Mouse (Mus musculus) G1E (cell line): Measurements from ENCODE around the gene Hoxa13. TPM values are rescaled to one million over a fixed set of nuclear protein-coding genes. Genes with fewer than 3 reads are reported as not detected.

ENCODE experiments used
- ATAC-seq: 2 replicates; pipeline ENCODE4 v1.8.0; 2016; ENCODE audit warnings: mild to moderate bottlenecking; ENCODE audit not compliant: insufficient number of reproducible peaks, poor library complexity, low FRiP score, severe bottlenecking; ENCODE audit errors: extremely low read depth
- DNase-seq: peaks from one replicate; pipeline ENCODE4 v3.0.0; 2012; ENCODE audit warnings: low spot score
- H3K27me3 ChIP-seq: 2 replicates; pipeline ENCODE4 v1.6.1; 2012; ENCODE audit warnings: mild to moderate bottlenecking, low read length, inconsistent platforms; ENCODE audit not compliant: insufficient read depth
- H3K36me3 ChIP-seq: replicated peaks from 2 replicates; pipeline ENCODE3; 2012; ENCODE audit warnings: mild to moderate bottlenecking, inconsistent platforms
- H3K4me1 ChIP-seq: 2 replicates; pipeline ENCODE4 v1.6.1; 2012; ENCODE audit warnings: low read depth, low read length, inconsistent platforms, mixed read lengths; ENCODE audit not compliant: insufficient read depth
- H3K4me3 ChIP-seq: 2 replicates; pipeline ENCODE4 v1.5.1; 2012; ENCODE audit warnings: low read depth, mild to moderate bottlenecking, inconsistent platforms, low read length, moderate library complexity, mixed read lengths
- H3K9me3 ChIP-seq: replicated peaks from 2 replicates; pipeline ENCODE4 v1.6.1; 2012; ENCODE audit warnings: inconsistent platforms
- CTCF ChIP-seq: IDR thresholded peaks from 2 replicates; pipeline ENCODE4 v1.5.1; 2012; ENCODE audit warnings: low read depth, low read length, inconsistent platforms, mixed read lengths
- GATA1 ChIP-seq: IDR thresholded peaks from 2 replicates; pipeline ENCODE4 v1.6.1; 2012; ENCODE audit warnings: borderline replicate concordance, low read length, inconsistent platforms, mixed read lengths
- GATA2 ChIP-seq: IDR thresholded peaks from 2 replicates; pipeline ENCODE4 v1.6.1; 2012; ENCODE audit warnings: low read depth, low read length, inconsistent platforms, borderline replicate concordance
- POLR2AphosphoS5 ChIP-seq: IDR thresholded peaks from 2 replicates; pipeline ENCODE4 v1.6.1; 2012; ENCODE audit warnings: low read depth, low read length, inconsistent platforms; ENCODE audit not compliant: insufficient replicate concordance
- TAL1 ChIP-seq: conservative IDR thresholded peaks from 2 replicates; pipeline ENCODE4 v1.6.1; 2012; ENCODE audit warnings: low read depth, low read length, inconsistent platforms, mixed read lengths
- polyA plus RNA-seq: library from polyadenylated mRNA; stranded (reverse); fragments of >175 nt; gene quantifications from 2 replicates; pipeline ENCODE4 v1.2.3, GENCODE M21; 2012
- total RNA-seq, 2 experiments: library from RNA; stranded (forward) in 1 of 2; stranded (reverse) in 1 of 2; fragments of 200-1000 nt in 1 of 2; fragments of >200 nt in 1 of 2; fragmentation: Nextera tagmentation in 1 of 2; gene quantifications; 2 replicates each; pipeline ENCODE4 v1.2.3; 2014 to 2017

The Hoxa13 gene
- total and polyA plus RNA-seq, 3 experiments, result not detected

DNA sequence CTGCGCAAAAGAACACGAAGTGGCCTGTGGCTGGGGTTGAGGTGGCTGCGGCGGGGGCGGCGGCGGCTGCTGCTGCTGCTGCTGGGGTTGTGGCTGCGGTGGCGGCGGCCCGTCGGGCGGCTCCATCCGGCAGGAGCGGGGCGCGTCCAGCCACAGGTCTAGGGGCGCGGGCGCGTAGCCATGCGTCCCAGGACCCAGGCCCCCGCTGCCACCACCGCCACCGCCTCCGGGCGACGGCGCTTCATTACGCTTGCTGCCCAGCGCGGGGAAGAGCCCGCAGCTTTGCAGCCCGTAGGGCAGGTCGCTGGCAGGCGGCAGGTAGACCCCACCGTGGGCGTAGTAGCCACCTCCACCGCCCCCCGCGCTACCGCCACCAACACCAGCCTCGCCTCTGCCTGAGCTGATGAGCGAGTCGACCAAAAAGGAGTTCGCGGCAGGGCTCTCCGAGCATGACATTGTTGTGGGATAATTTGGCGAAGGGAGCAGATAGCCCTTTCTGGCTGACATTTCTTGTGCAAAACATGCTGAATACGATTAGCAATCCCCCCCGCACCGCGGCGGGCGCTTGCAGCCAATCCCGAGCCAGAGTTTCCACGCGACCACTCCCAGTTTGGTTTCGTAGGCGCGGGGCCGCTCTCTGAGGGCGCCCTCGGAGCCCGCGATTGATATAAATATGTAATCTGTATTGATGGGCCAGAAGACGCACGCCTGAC, 26.1 kb downstream of the Hoxa13 start:
- no peaks in the 10 kb centered on the region for H3K4me1 ChIP-seq
- ATAC-seq (no peak), DNase-seq (no peak)
- peaks cover 50% of the 10 kb centered on the region for H3K27me3 ChIP-seq
- H3K36me3 ChIP-seq, result no peaks in the 10 kb centered on the region
- peaks cover 12% of the 10 kb centered on the region for H3K9me3 ChIP-seq
- no peak overlapping the region for H3K4me3 ChIP-seq
- no peak for TF ChIP-seq GATA1

DNA sequence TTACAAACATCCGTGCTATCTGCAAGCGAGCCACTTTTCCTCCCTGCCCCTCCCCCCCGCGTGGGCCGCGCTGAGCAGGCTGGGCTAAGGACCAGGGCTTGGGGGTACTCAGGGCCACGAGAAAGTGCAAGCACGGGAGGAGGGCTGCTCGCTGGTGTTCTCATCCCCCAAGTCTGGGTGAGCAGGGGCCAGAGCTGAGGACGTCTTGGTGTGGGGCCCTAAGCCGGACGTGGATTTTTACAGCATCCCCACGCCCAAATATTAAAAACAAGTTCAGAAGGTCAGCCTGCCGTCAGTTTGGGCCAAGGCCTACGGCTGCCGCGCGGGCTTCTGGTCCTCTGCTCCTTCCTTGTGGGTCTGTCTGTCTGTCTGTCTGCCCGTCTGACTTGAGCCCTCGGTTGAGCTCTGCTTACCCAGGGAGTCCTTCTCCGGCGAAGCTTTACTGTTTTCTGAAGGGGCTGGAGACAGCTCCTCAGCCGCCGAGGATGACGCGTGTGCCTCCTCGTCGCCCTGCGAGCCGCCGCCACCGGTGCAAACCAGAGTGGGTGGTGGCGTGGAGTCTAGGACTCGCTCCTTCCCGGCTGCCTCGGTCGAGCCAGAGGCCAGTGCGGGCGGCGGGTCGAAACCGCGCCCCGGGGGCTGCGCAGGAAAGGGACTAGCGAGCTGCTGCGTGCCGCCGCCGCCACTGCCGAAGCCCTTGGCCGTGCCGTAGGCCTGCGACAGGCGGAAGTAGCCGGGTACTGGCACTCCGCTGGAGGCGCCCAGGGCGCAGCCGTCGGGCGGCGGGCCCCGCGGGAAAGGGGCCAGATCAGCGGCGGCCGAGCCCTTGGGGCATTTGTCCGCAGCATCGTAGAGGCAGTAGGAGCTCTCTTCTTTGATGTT, 26.9 kb downstream of the Hoxa13 start:
- no peak for ATAC-seq
- H3K4me3 ChIP-seq, result no peak overlapping the region
- peaks cover 12% of the 10 kb centered on the region for H3K9me3 ChIP-seq

DNA sequence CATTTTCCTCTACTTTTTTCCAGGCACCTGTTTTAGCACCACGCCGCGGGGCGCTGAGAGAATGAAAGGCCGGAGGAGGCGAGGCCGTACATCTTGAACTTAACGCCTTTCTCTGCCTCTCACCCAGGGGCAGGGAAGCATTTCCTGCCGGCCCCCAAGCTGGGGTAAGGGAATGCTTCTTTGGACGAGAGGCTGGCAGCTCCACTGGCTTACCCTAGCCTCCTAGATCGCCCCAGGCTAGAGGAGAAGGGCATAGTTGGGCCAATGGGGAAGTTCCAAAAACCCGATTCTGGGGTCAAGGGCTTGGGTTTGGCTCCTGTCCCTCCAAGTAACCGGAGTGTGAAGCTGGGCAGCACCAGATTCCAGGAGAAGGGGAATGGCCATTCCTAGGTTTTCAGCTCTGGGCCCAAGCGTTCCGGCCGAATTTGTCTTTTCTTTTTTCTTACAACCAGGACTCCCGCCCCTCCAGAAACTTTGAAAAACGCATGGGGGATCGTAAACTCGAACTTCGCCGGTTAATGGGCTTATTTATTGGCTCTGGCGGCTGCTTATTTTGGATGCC, 27.6 kb downstream of the Hoxa13 start:
- peaks cover 56% of the 10 kb centered on the region for H3K27me3 ChIP-seq
- H3K36me3 ChIP-seq, result no peaks in the 10 kb centered on the region
- H3K4me1 ChIP-seq, result no peaks in the 10 kb centered on the region

More for the DNA sequence above, 26.9 kb downstream of the Hoxa13 start:
- Histone ChIP-seq H3K27me3 (peaks cover 55% of the 10 kb centered on the region), H3K36me3 (no peaks in the 10 kb centered on the region), H3K4me1 (no peaks in the 10 kb centered on the region)
- TF ChIP-seq CTCF (no peak), GATA1 (no peak), TAL1 (no peak), POLR2AphosphoS5 (no peak), GATA2 (no peak)
- DNase-seq, result no peak

DNA sequence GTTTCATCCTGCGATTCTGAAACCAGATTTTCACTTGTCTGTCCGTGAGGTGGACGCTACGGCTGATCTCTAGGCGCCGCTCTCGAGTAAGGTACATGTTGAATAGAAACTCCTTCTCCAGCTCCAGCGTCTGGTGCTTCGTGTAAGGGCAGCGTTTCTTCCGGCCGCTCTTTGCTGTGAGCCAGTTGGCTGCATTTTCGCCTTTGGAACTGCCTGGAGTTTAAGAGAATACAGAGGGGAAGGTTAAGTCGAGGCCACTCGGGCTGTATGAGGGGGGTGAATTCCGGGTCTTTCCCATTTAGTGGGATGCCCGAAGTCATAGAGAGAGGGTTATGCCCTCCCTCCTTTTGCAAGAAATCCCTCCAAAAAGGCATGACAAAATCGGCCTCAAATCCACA, 28.1 kb downstream of the Hoxa13 start:
- TF ChIP-seq GATA1, result no peak
- TF ChIP-seq GATA2, result no peak
- no peak for TF ChIP-seq TAL1
- TF ChIP-seq CTCF, result no peak
- no peak for TF ChIP-seq POLR2AphosphoS5
- H3K27me3 ChIP-seq, result peaks cover 54% of the 10 kb centered on the region
- no peaks in the 10 kb centered on the region for H3K36me3 ChIP-seq
- peaks cover 12% of the 10 kb centered on the region for H3K9me3 ChIP-seq
- no peak overlapping the region for H3K4me3 ChIP-seq
- DNase-seq, result no peak
- H3K4me1 ChIP-seq, result no peaks in the 10 kb centered on the region
- ATAC-seq, result no peak

More for the DNA sequence above, 27.6 kb downstream of the Hoxa13 start:
- peaks cover 12% of the 10 kb centered on the region for H3K9me3 ChIP-seq
- H3K4me3 ChIP-seq, result no peak overlapping the region
- TF ChIP-seq TAL1, result no peak
- ATAC-seq, result no peak
- DNase-seq, result no peak

DNA sequence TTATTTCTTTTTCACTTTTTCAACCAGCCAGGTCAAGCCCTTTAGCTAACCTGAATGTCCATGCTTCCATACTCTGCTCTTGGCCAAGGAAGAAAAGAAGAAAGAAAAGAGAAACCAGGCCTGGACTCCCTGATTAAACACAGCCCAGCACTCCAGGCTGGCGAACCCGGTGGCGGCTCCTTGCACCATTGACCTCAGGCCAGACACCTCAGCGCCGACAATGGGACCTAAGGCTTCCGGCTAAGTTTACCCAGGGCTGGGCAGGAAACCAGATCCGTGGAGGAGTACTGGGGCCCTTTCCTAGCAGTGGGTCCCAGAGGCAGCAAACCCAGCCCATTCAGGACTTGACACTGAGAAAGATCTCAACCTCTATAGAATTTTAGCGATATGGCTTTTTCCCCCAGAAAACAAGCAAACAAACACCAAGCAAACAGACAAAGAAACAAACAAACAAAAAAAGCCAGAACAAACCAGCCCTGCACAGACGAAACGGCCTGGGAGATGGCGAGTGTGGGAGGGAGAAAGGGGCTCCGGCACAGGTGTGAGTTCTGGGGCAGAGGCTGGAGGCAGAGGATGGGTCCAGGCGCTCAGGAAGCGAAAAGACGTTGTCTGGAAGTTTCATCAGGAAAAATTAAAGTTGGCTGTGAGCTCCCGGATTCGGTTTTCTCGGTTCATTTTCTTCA, 28.7 kb downstream of the Hoxa13 start:
- peaks cover 12% of the 10 kb centered on the region for H3K9me3 ChIP-seq
- peaks cover 54% of the 10 kb centered on the region for H3K27me3 ChIP-seq
- TF ChIP-seq GATA1 (no peak), POLR2AphosphoS5 (no peak), GATA2 (no peak), CTCF (no peak), TAL1 (no peak)
- DNase-seq (no peak), ATAC-seq (no peak)
- no peak overlapping the region for H3K4me3 ChIP-seq
- H3K36me3 ChIP-seq, result no peaks in the 10 kb centered on the region
- H3K4me1 ChIP-seq, result no peaks in the 10 kb centered on the region

DNA sequence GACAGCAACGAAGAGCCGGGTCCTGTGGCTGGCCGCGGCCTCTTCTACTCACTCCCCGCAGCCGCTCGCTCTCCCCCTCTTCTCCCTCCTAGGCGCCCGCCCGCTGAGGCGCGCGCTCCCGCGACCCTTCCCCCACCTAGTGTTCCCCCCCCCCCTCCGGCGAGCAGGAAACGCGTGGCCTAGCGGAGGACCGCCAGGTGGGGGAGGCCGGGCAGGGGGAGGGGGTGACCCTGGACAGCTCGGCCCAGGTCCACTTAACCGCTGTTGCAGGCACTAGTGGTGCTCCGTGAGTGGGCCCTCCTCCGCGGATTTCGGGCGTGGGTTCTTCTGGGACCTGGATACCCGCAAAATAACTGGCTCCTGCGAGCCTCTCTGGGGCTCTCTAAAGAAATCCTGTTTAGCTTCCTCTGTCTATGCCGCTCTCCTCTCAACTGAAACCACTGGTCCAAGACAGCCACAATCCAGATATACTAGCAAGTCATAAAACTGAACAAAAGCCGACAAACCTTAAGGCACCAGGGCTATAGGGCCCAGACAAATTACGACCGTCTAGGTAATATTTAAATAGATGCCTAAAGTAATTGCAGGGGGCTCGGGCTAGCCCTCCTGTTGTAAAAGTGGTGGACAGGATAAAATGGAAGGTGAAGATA, 30.0 kb downstream of the Hoxa13 start, which contains the start of gene Hoxa9:
Hoxa9 (minus strand) TSS at position 574 of the 650 bp plus-strand sequence.
- H3K4me3 ChIP-seq, result no peak within 1 kb of the TSS
- no peak for DNase-seq
- H3K27me3 ChIP-seq, result peaks cover 66% of the 10 kb centered on the region
- H3K4me1 ChIP-seq, result no peaks in the 10 kb centered on the region
- no peak for ATAC-seq
- H3K36me3 ChIP-seq, result no peaks in the 10 kb centered on the region
- peaks cover 12% of the 10 kb centered on the region for H3K9me3 ChIP-seq
- TF ChIP-seq GATA1 (no peak), TAL1 (no peak), CTCF (no peak), POLR2AphosphoS5 (no peak), GATA2 (no peak)
